Mouse (Mus musculus) kidney, postnatal 0 days (tissue): ENCODE measurements at regions not wholly inside any gene's neighbourhood (a gene's known extent, or its start where the extent isn't known, plus 50 kb on each side); places are given as distances from the start of the nearest gene placed in this dataset.

Experiments used
- ATAC-seq: fragments of 200-750 bp; cut with Nextera tagmentation; replicated peaks from 2 replicates; pipeline ENCODE4 v1.8.0; 2017; ENCODE audit warnings: low read depth, moderate number of reproducible peaks, moderate TSS enrichment, moderate library complexity; ENCODE audit not compliant: low FRiP score
- DNase-seq: peaks from one replicate; pipeline ENCODE4 v3.0.0-alpha.2; 2016; ENCODE audit warnings: low spot score
- H3K27ac ChIP-seq: fragments of 300-500 bp; sonication (generic); 2 replicates; pipeline ENCODE4 v1.5.1; 2014; ENCODE audit warnings: mild to moderate bottlenecking
- H3K27me3 ChIP-seq: fragments of 300-500 bp; sonication (generic); 2 replicates; pipeline ENCODE4 v1.6.1; 2014; ENCODE audit warnings: low read length, mixed read lengths; ENCODE audit not compliant: insufficient read depth
- H3K36me3 ChIP-seq: fragments of 300-500 bp; sonication (generic); 2 replicates; pipeline ENCODE4 v1.6.1; 2014; ENCODE audit warnings: low read length, mixed read lengths; ENCODE audit not compliant: insufficient read depth
- H3K4me1 ChIP-seq: fragments of 300-500 bp; sonication (generic); replicated peaks from 2 replicates; pipeline ENCODE4 v1.6.1; 2014; ENCODE audit warnings: antibody characterized with exemption, low read length, mixed read lengths; ENCODE audit not compliant: insufficient read depth
- H3K4me2 ChIP-seq: fragments of 300-500 bp; sonication (generic); 2 replicates; pipeline ENCODE4 v1.6.1; 2014; ENCODE audit warnings: mild to moderate bottlenecking, low read length, moderate library complexity, mixed read lengths
- H3K4me3 ChIP-seq: fragments of 300-500 bp; sonication (generic); replicated peaks from 2 replicates; pipeline ENCODE4 v1.5.1; 2014; ENCODE audit warnings: low read depth, low read length
- H3K9ac ChIP-seq: fragments of 300-500 bp; sonication (generic); 2 replicates; pipeline ENCODE4 v1.6.1; 2014; ENCODE audit warnings: low read depth, low read length
- H3K9me3 ChIP-seq: fragments of 300-500 bp; sonication (generic); replicated peaks from 2 replicates; pipeline ENCODE4 v1.6.1; 2016; ENCODE audit warnings: low read length, inconsistent platforms, mixed read lengths
- CTCF ChIP-seq: IDR thresholded peaks from 2 replicates; pipeline ENCODE4 v1.5.1; 2016; ENCODE audit warnings: antibody characterized with exemption, low read depth, mild to moderate bottlenecking, moderate library complexity
- WGBS: fragments of 180-500 bp; shearing (Covaris S2); extraction: QIAGEN DNeasy Blood & Tissue Kit; methylation state at CpG from one replicate; pipeline ENCODE4 v1.1.7; 2014; 5-methylcytosine and 5-hydroxymethylcytosine counted together

GRCm38 (mm10) chr11:19394372-19394771, 375.6 kb upstream of the Meis1 start:
- DNase-seq, result no peak
- no peak for TF ChIP-seq CTCF
- Histone ChIP-seq H3K4me1 (no peaks in the 10 kb centered on the region), H3K27me3 (no peaks in the 10 kb centered on the region), H3K9me3 (no peaks in the 10 kb centered on the region), H3K4me2 (no peak overlapping the region), H3K27ac (no peak overlapping the region), H3K4me3 (no peak overlapping the region), H3K36me3 (no peaks in the 10 kb centered on the region), H3K9ac (no peak overlapping the region)
- ATAC-seq, result no peak

- 83% methylated on average over 7 of the region's 7 CpGs for WGBS
- no peaks in the 10 kb centered on the region for H3K27me3 ChIP-seq
- ATAC-seq (no peak), DNase-seq (no peak)
- no peaks in the 10 kb centered on the region for H3K4me1 ChIP-seq
- no peak overlapping the region for H3K27ac ChIP-seq
- no peaks in the 10 kb centered on the region for H3K36me3 ChIP-seq
- no peak overlapping the region for H3K9ac ChIP-seq
- no peak for TF ChIP-seq CTCF
- no peaks in the 10 kb centered on the region for H3K9me3 ChIP-seq
- H3K4me2 ChIP-seq, result no peak overlapping the region
- H3K4me3 ChIP-seq, result no peak overlapping the region
These were observed 381.6 kb upstream of the Meis1 start for GRCm38 (mm10) chr11:19400396-19400795.

- Histone ChIP-seq H3K27me3 (no peaks in the 10 kb centered on the region), H3K4me3 (no peak overlapping the region), H3K36me3 (no peaks in the 10 kb centered on the region), H3K9me3 (no peaks in the 10 kb centered on the region), H3K4me2 (no peak overlapping the region), H3K9ac (no peak overlapping the region), H3K27ac (no peak overlapping the region), H3K4me1 (0 out of 2 replicates have a peak, but pooled peaks cover 4% of the 10 kb centered on the region)
- 81% methylated on average over 2 of the region's 2 CpGs for WGBS
- ATAC-seq (no peak), DNase-seq (peak; percentile 19)
- TF ChIP-seq CTCF, result peak; percentile 46
These were observed 401.4 kb upstream of the Meis1 start for GRCm38 (mm10) chr11:19420143-19420542.

GRCm38 (mm10) chr11:19423268-19423667, 404.5 kb upstream of the Meis1 start:
- Histone ChIP-seq H3K27me3 (no peaks in the 10 kb centered on the region), H3K36me3 (no peaks in the 10 kb centered on the region), H3K4me2 (peak overlapping the region; percentile 44), H3K4me3 (no peak overlapping the region), H3K4me1 (0 out of 2 replicates have a peak, but pooled peaks cover 4% of the 10 kb centered on the region), H3K9ac (no peak overlapping the region), H3K27ac (peak overlapping the region; percentile 54), H3K9me3 (no peaks in the 10 kb centered on the region)
- ATAC-seq, result no peak
- TF ChIP-seq CTCF, result no peak
- peak; percentile 14 for DNase-seq

- Histone ChIP-seq H3K4me2 (peak overlapping the region; percentile 44), H3K9ac (no peak overlapping the region), H3K27ac (peak overlapping the region; percentile 54), H3K36me3 (no peaks in the 10 kb centered on the region), H3K4me1 (0 out of 2 replicates have a peak, but pooled peaks cover 4% of the 10 kb centered on the region), H3K27me3 (no peaks in the 10 kb centered on the region), H3K4me3 (no peak overlapping the region; the same call in 1 of the 2 replicates), H3K9me3 (no peaks in the 10 kb centered on the region)
- peak; percentile 86 for DNase-seq
- no peak for TF ChIP-seq CTCF
- 12% methylated on average over 20 of the region's 20 CpGs for WGBS
- peak; percentile 65; the same call in 1 of the 2 replicates for ATAC-seq
These were observed 405.3 kb upstream of the Meis1 start for GRCm38 (mm10) chr11:19423841-19424815.

GRCm38 (mm10) chr11:19427559-19427958, 408.8 kb upstream of the Meis1 start:
- DNase-seq (no peak), ATAC-seq (no peak)
- no peak overlapping the region for H3K4me3 ChIP-seq
- no peaks in the 10 kb centered on the region for H3K27me3 ChIP-seq
- WGBS, result 91% methylated on average over 1 of the region's 1 CpGs
- no peaks in the 10 kb centered on the region for H3K9me3 ChIP-seq
- no peak overlapping the region for H3K27ac ChIP-seq
- no peaks in the 10 kb centered on the region for H3K36me3 ChIP-seq
- no peak overlapping the region for H3K4me2 ChIP-seq
- no peak overlapping the region for H3K9ac ChIP-seq
- TF ChIP-seq CTCF, result no peak
- 0 out of 2 replicates have a peak, but pooled peaks cover 4% of the 10 kb centered on the region for H3K4me1 ChIP-seq
